Mouse (Mus musculus) ES-E14 (cell line): ENCODE data around the gene Wdr18.

ENCODE experiments used
- HCFC1 ChIP-seq: IDR thresholded peaks from 2 replicates; pipeline ENCODE4 v1.6.1; 2012; ENCODE audit warnings: low read length, inconsistent platforms, borderline replicate concordance; ENCODE audit not compliant: insufficient read depth
- MAFK ChIP-seq: IDR thresholded peaks from 2 replicates; pipeline ENCODE4 v1.6.1; 2014; ENCODE audit warnings: mild to moderate bottlenecking, low read depth, low read length, inconsistent platforms; ENCODE audit not compliant: insufficient read depth
- ZC3H11A ChIP-seq: IDR thresholded peaks from 2 replicates; pipeline ENCODE4 v1.6.1; 2012; ENCODE audit warnings: low read depth, mild to moderate bottlenecking, inconsistent platforms, low read length, borderline replicate concordance
- ZNF384 ChIP-seq: IDR thresholded peaks from 2 replicates; pipeline ENCODE4 v1.6.1; 2012; ENCODE audit warnings: low read depth, low read length, inconsistent platforms

- TF ChIP-seq ZNF384 = no peak
- TF ChIP-seq MAFK = no peak
- no peak for TF ChIP-seq HCFC1
- no peak for TF ChIP-seq ZC3H11A
Measured at GRCm38 (mm10) chr10:80016511-80016910, 56.6 kb downstream of the Wdr18 start, which contains the start of gene Arhgap45.
